Mouse (Mus musculus) cerebellum, adult 9-11 months (tissue): ENCODE measurements at regions not wholly inside any gene's neighbourhood (a gene's known extent, or its start where the extent isn't known, plus 50 kb on each side); places are given as distances from the start of the nearest gene placed in this dataset.

Experiments used
- DNase-seq: peaks from one replicate; pipeline ENCODE4 v3.0.0; 2022

- DNase-seq, result no peak
Observed at GRCm38 (mm10) chr3:110366151-110366550, 115.4 kb upstream of the Prmt6 start.

GRCm38 (mm10) chr3:110361900-110362299, 111.1 kb upstream of the Prmt6 start:
- DNase-seq, result no peak

- no peak for DNase-seq
Observed at GRCm38 (mm10) chr3:110356822-110357594, 106.2 kb upstream of the Prmt6 start.

GRCm38 (mm10) chr3:110353654-110354053, 102.9 kb upstream of the Prmt6 start:
- DNase-seq, result no peak

- DNase-seq, result no peak
Observed at GRCm38 (mm10) chr3:110350075-110350474, 99.3 kb upstream of the Prmt6 start.

GRCm38 (mm10) chr3:110349446-110349845, 98.6 kb upstream of the Prmt6 start:
- no peak for DNase-seq

- DNase-seq, result peak; percentile 38
Observed at GRCm38 (mm10) chr3:110344846-110345245, 94.0 kb upstream of the Prmt6 start.

- DNase-seq, result no peak
Observed at GRCm38 (mm10) chr3:110340067-110340466, 89.3 kb upstream of the Prmt6 start.

GRCm38 (mm10) chr3:110339026-110339606, 88.3 kb upstream of the Prmt6 start:
- DNase-seq, result no peak

GRCm38 (mm10) chr3:110329175-110329574, 78.4 kb upstream of the Prmt6 start:
- DNase-seq, result no peak

GRCm38 (mm10) chr3:110310270-110310669, 59.5 kb upstream of the Prmt6 start:
- no peak for DNase-seq

- DNase-seq, result no peak
Observed at GRCm38 (mm10) chr3:110303166-110303565, 52.4 kb upstream of the Prmt6 start.
